Mouse (Mus musculus): ENCODE results near the gene ccdc198. TPM values are rescaled to one million over a fixed set of nuclear protein-coding genes. Genes with fewer than 3 reads are reported as not detected.

ccdc198 gene
- polyA plus RNA-seq, 1 experiment from 2014 or later, result 2.6 TPM

DNA sequence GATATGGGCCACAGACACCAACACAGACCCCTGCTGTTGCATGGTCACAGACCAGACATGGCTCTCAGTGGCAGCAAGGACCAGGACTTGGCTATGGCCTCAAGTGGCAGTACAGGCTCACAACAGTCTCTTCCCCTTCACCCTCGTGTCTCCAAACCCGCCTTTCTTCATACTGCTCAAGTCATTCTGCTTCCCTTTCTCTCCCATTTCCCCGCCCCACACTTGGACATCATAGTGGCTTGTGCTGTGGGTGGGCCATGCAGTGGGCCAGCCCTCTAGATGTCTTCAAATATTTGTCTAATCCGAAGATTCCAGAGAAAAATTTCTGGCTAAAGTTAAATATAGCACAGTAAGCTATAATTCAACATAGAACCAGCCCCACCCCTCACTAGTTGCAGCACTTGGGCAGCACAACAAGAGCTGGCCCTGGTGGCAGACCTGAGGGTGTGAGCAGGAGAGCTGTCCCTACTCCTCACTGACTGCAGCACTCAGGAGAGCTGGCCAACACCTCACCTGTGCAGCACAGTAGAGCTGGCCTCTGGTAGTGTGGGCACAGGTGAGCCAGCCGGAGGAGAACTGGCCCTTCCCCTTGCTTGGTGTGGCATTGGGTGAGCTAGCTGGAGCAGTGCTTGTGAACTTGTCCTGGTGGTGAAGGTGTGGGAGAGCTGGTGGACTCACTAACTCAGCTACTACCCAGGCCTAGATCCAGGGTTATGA lies 20.2 kb upstream of the ccdc198 start:
- Histone ChIP-seq H3K27me3 (replicated peaks; ENCODE audit: control insufficient read depth, insufficient read depth, low read length) (no peaks in the 10 kb centered on the region), H3K9me3 (ENCODE audit: control insufficient read depth, low read length) (no peaks in the 10 kb centered on the region), H3K4me1 (replicated peaks; ENCODE audit: control insufficient read depth, insufficient read depth, low read length) (no peaks in the 10 kb centered on the region), H3K27ac (ENCODE audit: low read depth, low read length) (no peak overlapping the region), H3K4me3 (ENCODE audit: low read depth, low read length) (no peak overlapping the region), H3K9ac (ENCODE audit: low read depth, low read length) (no peak overlapping the region), H3K36me3 (ENCODE audit: control insufficient read depth, insufficient read depth, low read length) (no peaks in the 10 kb centered on the region), H3K4me2 (no peak overlapping the region)
- ATAC-seq (replicated peaks; ENCODE audit: low FRiP score) (no peak), DNase-seq (ENCODE audit: low spot score) (no peak)
- WGBS, result 73% methylated on average over 5 of the region's 5 CpGs

GRCm38 (mm10) chr14:49241522-49241921 lies 3.8 kb downstream of the ccdc198 start:
- no peak for ATAC-seq (replicated peaks; ENCODE audit: low FRiP score)
- Histone ChIP-seq H3K4me1 (replicated peaks; ENCODE audit: control insufficient read depth, insufficient read depth, low read length) (no peaks in the 10 kb centered on the region), H3K4me3 (ENCODE audit: low read depth, low read length) (no peak overlapping the region), H3K9me3 (ENCODE audit: control insufficient read depth, low read length) (no peaks in the 10 kb centered on the region), H3K9ac (ENCODE audit: low read depth, low read length) (no peak overlapping the region), H3K36me3 (ENCODE audit: control insufficient read depth, insufficient read depth, low read length) (no peaks in the 10 kb centered on the region), H3K27me3 (replicated peaks; ENCODE audit: control insufficient read depth, insufficient read depth, low read length) (no peaks in the 10 kb centered on the region), H3K27ac (ENCODE audit: low read depth, low read length) (no peak overlapping the region), H3K4me2 (no peak overlapping the region)
- no peak for DNase-seq (ENCODE audit: low spot score)
- 19% methylated on average over 1 of the region's 1 CpGs for WGBS

DNA sequence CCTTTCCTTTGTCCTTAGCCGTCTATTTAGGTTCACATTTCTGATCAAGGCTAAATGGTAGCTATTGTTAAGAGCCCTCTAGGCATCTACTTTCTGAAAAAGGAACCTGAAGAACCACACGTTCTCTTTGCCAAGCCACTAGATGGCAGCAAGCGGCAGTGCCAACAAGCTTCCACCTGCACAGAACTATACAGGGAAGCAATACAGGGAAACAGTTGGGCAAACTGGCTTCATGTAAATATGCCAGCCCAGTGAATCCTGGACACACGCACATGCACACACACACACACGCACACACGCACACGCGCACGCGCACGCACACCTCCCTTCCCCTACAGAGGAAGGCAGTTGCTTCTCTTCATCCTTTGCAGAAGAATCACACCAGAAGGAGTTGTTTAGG lies 7.1 kb downstream of the ccdc198 start:
- no peak overlapping the region for H3K4me2 ChIP-seq
- H3K4me1 ChIP-seq (replicated peaks; ENCODE audit: control insufficient read depth, insufficient read depth, low read length), result no peaks in the 10 kb centered on the region
- H3K9ac ChIP-seq (ENCODE audit: low read depth, low read length), result no peak overlapping the region
- no peak for DNase-seq (ENCODE audit: low spot score)
- H3K27ac ChIP-seq (ENCODE audit: low read depth, low read length), result no peak overlapping the region
- no peaks in the 10 kb centered on the region for H3K27me3 ChIP-seq (replicated peaks; ENCODE audit: control insufficient read depth, insufficient read depth, low read length)
- no peak overlapping the region for H3K4me3 ChIP-seq (ENCODE audit: low read depth, low read length)
- no peaks in the 10 kb centered on the region for H3K9me3 ChIP-seq (ENCODE audit: control insufficient read depth, low read length)
- 35% methylated on average over 11 of the region's 11 CpGs for WGBS
- ATAC-seq (replicated peaks; ENCODE audit: low FRiP score), result no peak
- no peaks in the 10 kb centered on the region for H3K36me3 ChIP-seq (ENCODE audit: control insufficient read depth, insufficient read depth, low read length)

GRCm38 (mm10) chr14:49234788-49235515 lies 10.3 kb downstream of the ccdc198 start:
- Histone ChIP-seq H3K9ac (ENCODE audit: low read depth, low read length) (no peak overlapping the region), H3K4me1 (replicated peaks; ENCODE audit: control insufficient read depth, insufficient read depth, low read length) (no peaks in the 10 kb centered on the region), H3K27me3 (replicated peaks; ENCODE audit: control insufficient read depth, insufficient read depth, low read length) (no peaks in the 10 kb centered on the region), H3K36me3 (ENCODE audit: control insufficient read depth, insufficient read depth, low read length) (no peaks in the 10 kb centered on the region), H3K9me3 (ENCODE audit: control insufficient read depth, low read length) (no peaks in the 10 kb centered on the region), H3K4me3 (ENCODE audit: low read depth, low read length) (no peak overlapping the region), H3K27ac (ENCODE audit: low read depth, low read length) (no peak overlapping the region), H3K4me2 (no peak overlapping the region)
- DNase-seq (ENCODE audit: low spot score), result no peak
- WGBS, result 47% methylated on average over 9 of the region's 9 CpGs
- ATAC-seq (replicated peaks; ENCODE audit: low FRiP score), result no peak

DNA sequence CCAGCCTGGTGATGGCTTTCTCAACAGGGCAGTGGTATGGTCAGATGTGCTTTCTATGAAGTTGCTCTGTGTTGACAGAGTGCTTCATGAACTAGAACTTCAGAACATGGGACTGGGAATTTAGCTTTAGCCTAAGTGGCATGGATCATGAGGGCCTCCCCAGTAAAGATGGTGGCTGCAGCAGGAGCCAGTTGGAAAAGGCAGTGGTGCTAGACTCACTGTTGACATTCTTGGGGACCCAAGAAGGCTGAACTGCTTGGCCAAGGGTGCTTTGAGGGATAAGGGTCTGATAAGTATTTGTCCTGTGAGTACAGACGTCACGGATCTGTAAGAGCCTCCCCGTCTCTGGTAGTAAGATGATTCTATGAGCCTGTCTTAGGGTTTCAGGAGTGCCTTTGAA lies 13.4 kb downstream of the ccdc198 start:
- H3K36me3 ChIP-seq (ENCODE audit: control insufficient read depth, insufficient read depth, low read length), result no peaks in the 10 kb centered on the region
- no peaks in the 10 kb centered on the region for H3K27me3 ChIP-seq (replicated peaks; ENCODE audit: control insufficient read depth, insufficient read depth, low read length)
- H3K9me3 ChIP-seq (ENCODE audit: control insufficient read depth, low read length), result no peaks in the 10 kb centered on the region
- H3K9ac ChIP-seq (ENCODE audit: low read depth, low read length), result no peak overlapping the region
- no peak for ATAC-seq (replicated peaks; ENCODE audit: low FRiP score)
- H3K27ac ChIP-seq (ENCODE audit: low read depth, low read length), result no peak overlapping the region
- H3K4me3 ChIP-seq (ENCODE audit: low read depth, low read length), result no peak overlapping the region
- WGBS, result 91% methylated on average over 3 of the region's 3 CpGs
- H3K4me1 ChIP-seq (replicated peaks; ENCODE audit: control insufficient read depth, insufficient read depth, low read length), result no peaks in the 10 kb centered on the region
- no peak overlapping the region for H3K4me2 ChIP-seq
- no peak for DNase-seq (ENCODE audit: low spot score)

- DNase-seq (ENCODE audit: low spot score) (no peak), ATAC-seq (replicated peaks; ENCODE audit: low FRiP score) (no peak)
- H3K9ac ChIP-seq (ENCODE audit: low read depth, low read length), result no peak overlapping the region
- 90% methylated on average over 11 of the region's 11 CpGs for WGBS
- no peaks in the 10 kb centered on the region for H3K9me3 ChIP-seq (ENCODE audit: control insufficient read depth, low read length)
- H3K4me3 ChIP-seq (ENCODE audit: low read depth, low read length), result no peak overlapping the region
- no peaks in the 10 kb centered on the region for H3K4me1 ChIP-seq (replicated peaks; ENCODE audit: control insufficient read depth, insufficient read depth, low read length)
- H3K36me3 ChIP-seq (ENCODE audit: control insufficient read depth, insufficient read depth, low read length), result no peaks in the 10 kb centered on the region
- H3K27ac ChIP-seq (ENCODE audit: low read depth, low read length), result no peak overlapping the region
- H3K4me2 ChIP-seq, result no peak overlapping the region
- H3K27me3 ChIP-seq (replicated peaks; ENCODE audit: control insufficient read depth, insufficient read depth, low read length), result no peaks in the 10 kb centered on the region
Observed at GRCm38 (mm10) chr14:49226986-49227385, 18.3 kb downstream of the ccdc198 start.

- no peaks in the 10 kb centered on the region for H3K36me3 ChIP-seq (ENCODE audit: control insufficient read depth, insufficient read depth, low read length)
- DNase-seq (ENCODE audit: low spot score), result no peak
- ATAC-seq (replicated peaks; ENCODE audit: low FRiP score), result no peak
- no peaks in the 10 kb centered on the region for H3K27me3 ChIP-seq (replicated peaks; ENCODE audit: control insufficient read depth, insufficient read depth, low read length)
- H3K4me3 ChIP-seq (ENCODE audit: low read depth, low read length), result no peak overlapping the region
- H3K4me1 ChIP-seq (replicated peaks; ENCODE audit: control insufficient read depth, insufficient read depth, low read length), result no peaks in the 10 kb centered on the region
- no peak overlapping the region for H3K27ac ChIP-seq (ENCODE audit: low read depth, low read length)
- no peak overlapping the region for H3K9ac ChIP-seq (ENCODE audit: low read depth, low read length)
- H3K9me3 ChIP-seq (ENCODE audit: control insufficient read depth, low read length), result no peaks in the 10 kb centered on the region
- no peak overlapping the region for H3K4me2 ChIP-seq
- 84% methylated on average over 7 of the region's 7 CpGs for whole genome bisulfite sequencing
Observed at GRCm38 (mm10) chr14:49226471-49226870, 18.8 kb downstream of the ccdc198 start.

GRCm38 (mm10) chr14:49221771-49222170 lies 23.5 kb downstream of the ccdc198 start:
- H3K9me3 ChIP-seq (ENCODE audit: control insufficient read depth, low read length), result no peaks in the 10 kb centered on the region
- DNase-seq (ENCODE audit: low spot score), result no peak
- no peak overlapping the region for H3K4me2 ChIP-seq
- ATAC-seq (replicated peaks; ENCODE audit: low FRiP score), result no peak
- H3K27me3 ChIP-seq (replicated peaks; ENCODE audit: control insufficient read depth, insufficient read depth, low read length), result no peaks in the 10 kb centered on the region
- 78% methylated on average over 2 of the region's 2 CpGs for WGBS
- H3K4me3 ChIP-seq (ENCODE audit: low read depth, low read length), result no peak overlapping the region
- no peaks in the 10 kb centered on the region for H3K4me1 ChIP-seq (replicated peaks; ENCODE audit: control insufficient read depth, insufficient read depth, low read length)
- no peak overlapping the region for H3K27ac ChIP-seq (ENCODE audit: low read depth, low read length)
- H3K36me3 ChIP-seq (ENCODE audit: control insufficient read depth, insufficient read depth, low read length), result no peaks in the 10 kb centered on the region
- no peak overlapping the region for H3K9ac ChIP-seq (ENCODE audit: low read depth, low read length)
